10 mouse cellular contexts compared by ENCODE assay signal in genomic region chr9:96660510-96661244, GRCm38 (mm10). TPM values are rescaled to one million over a fixed set of nuclear protein-coding genes. Genes with fewer than 3 reads are reported as not detected.
DNase-seq lines count a peak whose midpoint lies in the region; ATAC-seq and TF ChIP-seq lines count a peak whose summit lies in the region.
"Had no signal": no experiment of that assay in that cellular context is flagged by ENCODE, and none has a peak within 500 bp of the region (broad histone marks: within the 10 kb centered on the region; RNA-seq: fewer than 3 reads in every experiment).

No protein-coding gene starts in this region.

- H3K4me3 ChIP-seq in intestine, postnatal 0 days (ENCODE audit: low read depth, low read length): no peak overlapping the region
- no peak overlapping the region for H3K4me3 ChIP-seq in intestine, embryonic 16.5 days (ENCODE audit: low read length)
- H3K4me3 ChIP-seq: heart, embryonic 13.5 days had no signal

- H3K4me2 ChIP-seq in intestine, postnatal 0 days (replicated peaks; ENCODE audit: low read depth): no peak overlapping the region
- no peak overlapping the region for H3K4me2 ChIP-seq in intestine, embryonic 16.5 days (ENCODE audit: low read depth, low read length)
- H3K4me2 ChIP-seq: heart, embryonic 13.5 days had no signal

- TF ChIP-seq POLR2A in brain, embryonic 14.5 days (IDR thresholded peaks at IDR 0.05; ENCODE audit: borderline replicate concordance, extremely low read depth, insufficient read depth, insufficient read length, poor library complexity, severe bottlenecking): no peak

- no peaks in the 10 kb centered on the region for H3K27me3 ChIP-seq in intestine, postnatal 0 days (replicated peaks; ENCODE audit: control insufficient read depth, insufficient read depth, low read length)
- no peaks in the 10 kb centered on the region for H3K27me3 ChIP-seq in intestine, embryonic 16.5 days (replicated peaks; ENCODE audit: control insufficient read depth, insufficient read depth, low read length)
- H3K27me3 ChIP-seq: heart, embryonic 13.5 days had no signal

- no peak for TF ChIP-seq CTCF in intestine, postnatal 0 days (IDR thresholded peaks at IDR 0.05; ENCODE audit: low read depth)
- no peak for TF ChIP-seq CTCF in brain, embryonic 14.5 days (IDR thresholded peaks at IDR 0.05; ENCODE audit: borderline replicate concordance, extremely low read depth, insufficient read depth, insufficient read length)

- peak; percentile 69 for DNase-seq in brain, embryonic 14.5 days (ENCODE audit: low read depth)
- DNase-seq in layer of hippocampus, adult 8-10 months (ENCODE audit: low spot score in 2 of 2): peak; percentile 31 to 52
- DNase-seq in thymus, postnatal 36 days: no peak
- DNase-seq: kidney, postnatal 4 days had no signal

- no peaks in the 10 kb centered on the region for H3K9me3 ChIP-seq in intestine, postnatal 0 days (ENCODE audit: control insufficient read depth)
- H3K9me3 ChIP-seq in intestine, embryonic 16.5 days (ENCODE audit: control insufficient read depth, low read length): no peaks in the 10 kb centered on the region
- H3K9me3 ChIP-seq: heart, embryonic 13.5 days had no signal

- H3K9ac ChIP-seq in intestine, postnatal 0 days (ENCODE audit: low read depth, low read length): no peak overlapping the region
- H3K9ac ChIP-seq in intestine, embryonic 16.5 days (ENCODE audit: low read depth, low read length): no peak overlapping the region
- H3K9ac ChIP-seq: heart, embryonic 13.5 days had no signal

- H3K4me1 ChIP-seq in intestine, postnatal 0 days (replicated peaks; ENCODE audit: control insufficient read depth, insufficient read depth, low read length): peaks cover 5% of the 10 kb centered on the region; the same call in 1 of the 2 replicates
- 0 out of 2 replicates have a peak, but pooled peaks cover 5% of the 10 kb centered on the region for H3K4me1 ChIP-seq in intestine, embryonic 16.5 days (ENCODE audit: control insufficient read depth, insufficient read depth, low read length)
- H3K4me1 ChIP-seq: heart, embryonic 13.5 days had no signal

- WGBS in intestine, postnatal 0 days: 60% methylated on average over 10 of the region's 10 CpGs
- WGBS in intestine, embryonic 16.5 days: 68% methylated on average over 10 of the region's 10 CpGs

- H3K36me3 ChIP-seq in intestine, postnatal 0 days (ENCODE audit: control insufficient read depth, insufficient read depth): no peaks in the 10 kb centered on the region
- H3K36me3 ChIP-seq in intestine, embryonic 16.5 days (ENCODE audit: control insufficient read depth, insufficient read depth, low read length): no peaks in the 10 kb centered on the region
- H3K36me3 ChIP-seq: heart, embryonic 13.5 days had no signal

- no peak overlapping the region for H3K27ac ChIP-seq in intestine, postnatal 0 days (ENCODE audit: low read depth, low read length)
- H3K27ac ChIP-seq in intestine, embryonic 16.5 days (ENCODE audit: low read length): no peak overlapping the region
- H3K27ac ChIP-seq: heart, embryonic 13.5 days had no signal

- peak; percentile 69 for ATAC-seq in intestine, postnatal 0 days
- no peak for ATAC-seq in intestine, embryonic 16.5 days
- ATAC-seq in CD4-positive, CD25-positive, alpha-beta regulatory T cell, adult 4 months: peak; percentile 83
- no peak for ATAC-seq in megakaryocyte, adult 5-6 weeks (ENCODE audit: poor library complexity, severe bottlenecking)
- no peak for ATAC-seq in monocyte, adult 5-6 weeks (replicated peaks; ENCODE audit: insufficient number of reproducible peaks, low FRiP score, low TSS enrichment, poor library complexity, severe bottlenecking)

RNA-seq across cellular contexts. Expression of gene Rasa2, which starts 29.3 kb away (rescaled TPM):
- 16.2 and 18.2 TPM in 2 replicates for polyA plus RNA-seq in intestine, postnatal 0 days (2015; fragmentation: Nextera tagmentation; extraction: Ambion mirVana)
- polyA plus RNA-seq in intestine, embryonic 16.5 days (2015; fragmentation: Nextera tagmentation; extraction: Ambion mirVana): 13.7 and 15.3 TPM in 2 replicates
- polyA plus RNA-seq in CD4-positive, CD25-positive, alpha-beta regulatory T cell, adult 4 months (2017; shearing (Covaris generic)): 10 to 100 TPM; 31.2 to 43.3 TPM
- 7.5 and 10.7 TPM in 2 replicates for polyA plus RNA-seq in brain, embryonic 14.5 days (2012; rRNA removed)
- 10 to 100 TPM; 31.5 to 38.3 (median 36.4) TPM for total RNA-seq in layer of hippocampus, adult 8-10 months (2022)
- total RNA-seq in megakaryocyte, adult 5-6 weeks (2015): 14.5 and 16.9 TPM in 2 replicates
- 12.2 and 15.2 TPM in 2 replicates for total RNA-seq in megakaryocyte, adult 5-6 weeks (2017)
- 33.0 to 39.1 TPM (median 38.8 TPM) in 3 replicates for total RNA-seq in monocyte, adult 5-6 weeks (2017)

Comparison
In these comparisons a context has a peak if more than half of its experiments do, and no peak if none do; other contexts are left out.
1. ATAC-seq: peak in intestine, postnatal 0 days (single experiment) and CD4-positive, CD25-positive, alpha-beta regulatory T cell, adult 4 months (single experiment); none in intestine, embryonic 16.5 days (single experiment), megakaryocyte, adult 5-6 weeks (single experiment) and monocyte, adult 5-6 weeks (single experiment).
2. DNase-seq: peak in brain, embryonic 14.5 days (single experiment) and layer of hippocampus, adult 8-10 months (2 of 2); none in thymus, postnatal 36 days (0 of 2).